Mouse (Mus musculus) G1E-ER4 (cell line): Measurements from ENCODE around the gene Itih1. TPM values are rescaled to one million over a fixed set of nuclear protein-coding genes. Genes with fewer than 3 reads are reported as not detected.

Experiments
- GATA1 ChIP-seq: IDR thresholded peaks from one replicate; pipeline ENCODE4 v1.8.0; 2012; ENCODE audit warnings: low read length, inconsistent platforms
- polyA plus RNA-seq: library from polyadenylated mRNA; stranded (reverse); fragments of >175 nt; gene quantifications from 2 replicates; pipeline ENCODE4 v1.2.3, GENCODE M21; 2012

The Itih1 gene
- polyA plus RNA-seq, 1 experiment, result not detected

DNA sequence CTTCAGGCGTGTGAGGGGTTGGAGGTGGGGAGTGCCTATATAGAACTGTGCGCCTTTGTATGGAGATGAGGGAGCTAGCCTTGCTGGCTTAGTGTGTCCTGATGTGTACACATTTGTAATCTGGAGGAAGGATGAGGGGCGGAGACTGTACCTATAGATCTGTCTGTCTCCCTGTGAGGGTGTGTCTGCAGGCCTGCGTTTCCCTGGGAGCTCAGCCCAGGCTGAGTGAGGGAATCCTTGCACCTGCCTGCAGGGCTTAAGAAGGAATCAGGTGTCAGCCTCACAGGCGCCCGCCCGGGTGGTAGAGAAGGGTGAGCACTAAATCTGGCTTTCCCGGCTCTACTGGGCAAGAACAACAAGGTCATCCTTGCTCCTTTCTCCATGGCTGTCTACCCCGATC, 63.3 kb downstream of the Itih1 start:
- TF ChIP-seq GATA1, result no peak

Other genes with a start within 250 kb of the Itih1 start
- gene Sfmbt1, start 228.4 kb downstream of the Itih1 start, polyA plus RNA-seq, result 2.2 and 2.3 TPM in 2 replicates
- 12.2 and 16.5 TPM in 2 replicates for gene Tmem110, start 117.7 kb downstream of the Itih1 start, polyA plus RNA-seq
- 0.08 TPM in 2 replicates for gene Mustn1, start 64.1 kb downstream of the Itih1 start, polyA plus RNA-seq
- gene Itih4, start 56.8 kb downstream of the Itih1 start, polyA plus RNA-seq, result not detected in 2 replicates
- not detected in 2 replicates for gene Itih3, start 19.5 kb downstream of the Itih1 start, polyA plus RNA-seq
- 6.3 and 7.3 TPM in 2 replicates for gene Nek4, start 8.1 kb upstream of the Itih1 start, polyA plus RNA-seq
- gene Glt8d1, start 58.1 kb upstream of the Itih1 start, polyA plus RNA-seq, result 3.8 and 5.6 TPM in 2 replicates
- 20.9 and 23.5 TPM in 2 replicates for gene Spcs1, start 58.4 kb upstream of the Itih1 start, polyA plus RNA-seq
- 14.9 and 18.7 TPM in 2 replicates for gene Pbrm1, start 75.8 kb upstream of the Itih1 start, polyA plus RNA-seq
- 18.9 and 25.4 TPM in 2 replicates for gene Gnl3, start 75.9 kb upstream of the Itih1 start, polyA plus RNA-seq
- 122 and 131 TPM in 2 replicates for gene Smim4, start 185.7 kb upstream of the Itih1 start, polyA plus RNA-seq
- 240 and 457 TPM in 2 replicates for gene Nt5dc2, start 187.8 kb upstream of the Itih1 start, polyA plus RNA-seq
- not detected in 2 replicates for gene Stab1, start 225.4 kb upstream of the Itih1 start, polyA plus RNA-seq